Mouse (Mus musculus) cerebellum, postnatal 14 days (tissue): ENCODE data around the gene Plek.
"Not testable (repeated sequence)": the region's sequence is repeated elsewhere in the genome, so short reads cannot be mapped to it uniquely, and the experiment has no call there.

ENCODE experiments used
- DNase-seq, 2 experiments: peaks; one replicate each; pipeline ENCODE4 v3.0.0; 2021; ENCODE audit warnings: mixed read lengths in 2 of 2

The Plek gene

DNA sequence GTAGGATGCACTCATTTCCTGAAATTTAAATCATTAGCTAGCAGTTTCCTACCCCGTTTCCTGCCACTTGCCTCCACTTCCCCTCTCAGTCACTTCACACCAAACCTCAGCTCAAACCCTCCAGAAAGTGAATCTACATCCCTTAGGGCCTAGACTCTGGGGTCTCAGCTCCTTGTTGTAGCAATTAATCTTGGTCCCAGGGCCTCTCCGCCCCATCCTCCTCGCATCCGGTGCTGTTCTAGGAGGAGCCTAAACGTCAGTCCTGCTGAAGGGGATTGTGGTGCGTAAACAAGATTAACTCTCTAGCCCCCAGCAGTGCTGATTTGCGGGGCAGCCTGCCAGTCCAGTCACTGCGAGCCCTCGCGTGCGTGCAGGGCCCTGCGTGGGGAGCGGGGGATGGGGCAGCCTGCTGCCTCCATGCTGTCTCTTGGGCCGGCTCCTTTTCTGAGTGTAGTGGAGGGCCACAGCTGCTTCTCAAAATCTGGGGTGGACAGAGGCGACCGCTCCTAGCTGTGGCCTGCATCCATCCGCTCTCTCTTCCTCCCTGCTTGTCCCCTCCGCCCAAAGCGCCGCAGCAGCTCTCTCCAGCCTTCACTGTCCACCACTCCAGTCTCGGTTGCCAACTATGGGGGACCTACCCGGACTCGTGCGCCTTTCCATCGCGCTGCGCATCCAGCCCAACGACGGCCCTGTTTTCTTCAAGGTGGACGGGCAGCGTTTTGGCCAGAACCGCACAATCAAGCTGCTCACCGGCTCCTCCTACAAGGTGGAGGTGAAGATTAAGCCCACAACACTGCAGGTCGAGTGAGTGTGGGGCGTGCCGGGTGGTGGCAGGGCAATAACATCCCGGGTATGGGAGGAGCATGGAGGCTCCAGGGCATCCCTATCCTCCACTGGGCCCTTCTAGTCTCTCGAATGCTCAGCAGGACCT, at the start of gene Plek, which contains the start of gene Cnrip1:
Plek (minus strand) TSS at position 837 of the 931 bp plus-strand sequence.
Cnrip1 (plus strand) TSS at position 42 of the 931 bp plus-strand sequence.
- peak; percentile 96 to 98 for DNase-seq

DNA sequence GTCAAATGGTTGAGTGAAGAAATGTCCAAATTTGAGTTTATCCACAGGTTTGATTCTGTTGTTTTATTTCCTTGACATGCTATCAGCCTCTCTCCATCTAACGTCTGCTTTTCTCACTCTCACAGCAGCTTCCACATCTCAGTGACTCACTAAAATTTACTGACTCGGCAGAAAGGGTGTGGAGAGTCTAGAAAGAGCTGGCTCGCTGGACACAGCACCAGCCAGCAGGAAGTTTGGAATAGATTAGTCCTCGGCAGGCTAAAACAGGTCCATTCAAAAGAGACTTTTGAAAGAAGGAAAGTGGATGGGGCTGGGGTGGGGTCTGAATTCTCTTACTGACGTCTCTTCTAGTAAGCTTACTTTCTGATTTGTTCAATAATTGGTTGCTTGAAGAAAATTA, 33.9 kb upstream of the Plek start:
- no peak for DNase-seq

- DNase-seq = peak in 1 of 2 experiments; percentile 34
Measured at GRCm38 (mm10) chr11:17083866-17084265, 31.7 kb upstream of the Plek start.

DNA sequence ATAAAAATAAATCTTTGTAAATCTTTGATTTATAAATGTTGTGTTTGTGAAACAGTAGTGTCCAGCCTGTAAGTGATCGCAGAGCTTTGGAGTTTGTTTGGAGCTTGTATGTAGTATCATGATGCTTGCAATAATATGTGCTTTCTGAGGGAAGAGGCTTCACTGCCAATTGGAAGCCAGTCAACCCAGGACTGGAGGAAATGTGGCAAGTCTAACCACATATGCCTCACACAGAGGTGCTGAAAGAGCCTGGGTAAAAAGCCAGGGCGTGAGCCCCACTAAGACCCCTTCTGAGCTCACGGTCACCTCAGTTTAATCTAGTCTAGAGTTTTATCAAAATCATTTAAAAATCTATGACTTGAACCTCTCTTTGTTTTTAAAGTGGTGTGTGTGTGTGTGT, 31.3 kb upstream of the Plek start:
- peak; percentile 21 to 26 for DNase-seq

- peak; percentile 22 to 38 for DNase-seq
Measured at GRCm38 (mm10) chr11:17082953-17083352, 30.8 kb upstream of the Plek start.

DNA sequence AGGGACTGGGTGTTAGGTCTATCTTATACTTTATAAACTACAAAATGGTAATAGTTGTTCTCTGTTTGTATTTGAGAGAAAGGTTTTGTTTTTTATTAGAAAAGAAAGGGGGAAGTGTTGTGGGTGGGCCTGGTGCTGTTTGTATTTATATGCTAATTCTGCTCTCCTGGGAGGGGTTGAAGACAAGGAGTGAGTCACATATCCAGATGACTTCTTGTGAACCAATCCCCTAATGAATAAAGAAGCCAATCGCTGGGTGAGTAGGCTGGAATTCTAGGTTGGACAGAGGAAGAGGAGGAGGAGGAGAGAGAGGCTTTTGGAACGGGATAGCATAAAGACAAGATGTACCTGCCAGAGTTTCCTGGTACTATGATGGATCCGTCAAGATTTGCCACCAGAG, 29.9 kb upstream of the Plek start:
- DNase-seq = no peak

GRCm38 (mm10) chr11:17075656-17076055, 23.5 kb upstream of the Plek start:
- DNase-seq = no peak

DNA sequence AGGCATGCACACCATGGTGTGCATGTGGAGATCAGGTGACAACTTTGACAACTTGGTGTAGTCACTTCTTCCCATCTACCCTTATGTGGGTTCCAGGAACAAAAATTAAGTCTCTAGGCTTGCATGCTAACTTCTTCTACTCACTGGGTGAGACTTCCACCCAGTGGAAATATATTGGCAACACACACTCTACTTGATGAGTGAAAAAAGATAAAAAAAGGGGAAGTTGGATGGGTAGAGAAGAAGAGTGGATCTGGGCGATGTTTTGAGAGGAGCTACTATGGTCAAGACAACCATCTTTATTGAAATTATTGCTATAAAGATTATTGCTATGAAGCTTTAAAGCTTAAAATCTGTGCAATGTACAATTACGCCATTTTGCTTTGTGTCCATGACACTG, 17.2 kb upstream of the Plek start:
- not testable (repeated sequence) for DNase-seq

DNA sequence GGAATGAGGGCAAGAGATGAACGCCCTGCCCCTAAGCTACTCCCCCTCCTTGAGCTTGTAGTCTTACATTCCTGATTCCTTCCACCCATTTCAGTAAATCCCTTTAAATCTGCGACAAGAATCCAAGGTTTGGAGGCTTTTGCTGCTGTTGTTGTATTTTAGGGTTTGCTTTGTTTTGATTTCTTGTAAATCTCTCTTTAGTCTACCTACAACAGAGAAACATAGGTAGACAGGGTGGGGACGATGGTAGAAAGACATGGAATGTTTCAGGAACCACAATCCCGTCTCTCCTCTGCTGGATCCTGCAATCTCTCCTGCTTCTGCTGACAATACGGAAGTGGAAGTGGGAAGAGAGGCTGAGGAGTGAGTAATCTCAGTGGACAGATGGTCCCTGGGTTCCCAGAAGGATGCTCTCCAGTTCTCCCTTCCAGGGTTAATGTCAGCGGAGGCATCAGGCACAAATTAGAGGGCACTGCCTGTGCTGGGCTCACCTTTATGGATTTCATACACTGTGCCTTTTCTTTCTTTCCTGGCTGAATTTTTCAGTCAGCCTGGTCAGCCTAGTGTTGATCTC, 382 bp upstream of the Plek start:
- DNase-seq = peak; percentile 65 to 69

- no peak for DNase-seq
Measured at GRCm38 (mm10) chr11:17045806-17046205, 6.4 kb downstream of the Plek start.

DNA sequence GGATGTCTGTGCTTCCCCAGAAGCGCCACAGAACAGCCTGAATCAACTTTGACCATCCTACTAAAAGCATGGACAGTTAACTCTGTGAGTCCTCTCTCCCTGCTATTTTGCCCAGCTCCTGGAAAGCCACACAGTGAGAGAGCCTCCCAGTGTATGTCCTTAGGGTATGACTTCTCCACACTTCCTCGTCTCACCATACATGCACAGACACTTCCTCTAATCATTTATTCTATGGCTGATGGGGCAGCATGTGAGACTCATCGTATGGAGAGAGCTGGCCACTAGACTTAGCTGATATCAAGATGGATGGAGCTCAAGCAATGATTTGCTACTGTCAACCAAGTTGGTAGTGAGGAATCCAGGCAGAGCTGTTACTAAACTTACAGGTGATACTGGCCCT, 28.2 kb downstream of the Plek start:
- DNase-seq = no peak

DNA sequence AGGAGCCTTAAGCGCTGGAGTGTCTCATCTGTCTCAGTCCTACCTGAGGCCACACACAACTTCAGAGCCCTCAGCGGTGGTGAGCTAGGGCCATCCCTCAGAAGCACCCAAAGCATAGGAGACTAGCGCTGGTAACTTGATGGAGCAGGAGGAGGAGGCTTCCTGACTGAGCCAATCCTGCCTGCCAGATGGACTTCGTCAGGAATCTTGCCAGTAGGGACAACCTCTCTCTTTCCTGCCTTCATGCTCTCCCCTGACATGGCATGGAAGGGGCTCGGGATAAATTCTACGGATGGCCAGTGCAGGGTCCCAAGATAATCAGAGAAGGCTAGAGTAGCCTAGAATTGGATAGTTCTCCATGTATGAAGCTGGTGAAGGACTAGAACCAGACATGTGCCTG, 29.0 kb downstream of the Plek start:
- peak; percentile 27 to 44 for DNase-seq

DNA sequence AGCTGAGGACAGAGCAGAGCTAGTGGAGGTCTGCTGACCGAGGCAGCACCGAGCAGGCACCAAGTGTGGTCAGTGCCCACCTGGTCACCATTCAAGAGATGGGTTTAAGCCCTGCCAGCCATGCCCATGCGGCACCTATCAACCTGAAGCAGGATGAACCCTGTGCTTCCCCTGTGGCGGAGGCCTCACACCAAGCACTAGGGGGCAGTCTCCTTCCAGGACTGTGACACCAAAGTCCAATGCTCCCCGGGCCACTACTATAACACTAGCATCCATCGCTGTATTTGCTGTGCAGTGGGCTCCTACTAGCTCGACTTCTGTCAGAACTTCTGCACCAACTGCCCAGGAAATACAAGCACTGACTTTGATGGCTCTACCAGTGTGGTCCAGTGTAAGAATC, 32.9 kb downstream of the Plek start:
- no peak for DNase-seq

- no peak for DNase-seq
Measured at GRCm38 (mm10) chr11:17012948-17013347, 39.2 kb downstream of the Plek start.

DNA sequence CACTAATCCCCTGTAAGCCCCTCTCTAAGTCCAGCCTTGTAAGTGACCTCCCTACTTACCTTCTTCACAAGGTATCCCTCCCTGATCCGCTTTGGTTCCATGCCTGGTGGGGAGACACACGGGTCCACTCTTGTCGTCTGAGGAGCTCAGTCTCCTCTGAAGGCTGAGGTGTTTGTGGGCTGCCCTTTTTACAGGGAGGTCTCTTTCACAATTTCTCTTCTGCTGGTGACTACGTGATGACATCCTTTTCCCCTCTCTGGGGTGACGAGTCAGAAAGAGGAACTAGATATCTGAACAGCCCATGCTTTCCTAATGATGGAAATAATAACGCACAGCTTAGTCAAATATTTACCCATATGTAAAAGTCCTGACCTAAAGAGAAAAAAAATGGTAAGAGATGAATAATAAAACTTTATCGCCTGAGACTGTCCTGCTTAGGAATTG, 43.7 kb downstream of the Plek start:
- no peak for DNase-seq

DNA sequence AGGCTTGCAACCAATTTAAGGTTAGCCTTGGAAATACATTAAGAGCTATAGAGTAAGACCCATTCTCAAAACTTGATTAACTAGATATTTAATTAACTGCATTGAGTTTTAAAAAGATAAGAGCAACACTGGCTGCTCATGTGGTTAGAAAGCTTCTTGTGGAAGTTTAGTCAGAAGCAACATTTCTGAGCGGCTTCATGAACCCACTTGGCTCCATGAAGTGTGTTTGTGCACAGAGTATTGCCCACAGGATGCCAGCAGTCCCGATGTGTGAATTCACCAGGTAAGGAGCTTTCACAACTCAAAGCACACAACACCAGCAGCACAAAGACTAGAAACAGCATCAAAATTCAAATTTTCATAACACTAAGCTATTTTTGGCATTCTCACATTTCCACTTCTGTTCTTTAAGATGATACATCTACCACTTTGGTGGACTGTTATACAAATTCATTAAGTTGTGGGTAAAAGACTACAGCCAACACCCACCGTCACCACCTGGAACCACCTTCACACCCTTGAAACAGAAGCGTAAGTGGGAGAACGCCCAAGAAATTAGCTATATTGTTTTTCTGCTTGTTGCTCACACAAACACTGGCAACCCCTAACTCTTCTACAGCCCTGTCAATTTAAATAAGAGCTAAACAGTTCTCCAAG, 44.5 kb downstream of the Plek start:
- no peak for DNase-seq

- not testable (repeated sequence) for DNase-seq
Measured at GRCm38 (mm10) chr11:17006526-17006925, 45.7 kb downstream of the Plek start.

GRCm38 (mm10) chr11:17004899-17005846, 47.0 kb downstream of the Plek start:
- DNase-seq = no peak

DNA sequence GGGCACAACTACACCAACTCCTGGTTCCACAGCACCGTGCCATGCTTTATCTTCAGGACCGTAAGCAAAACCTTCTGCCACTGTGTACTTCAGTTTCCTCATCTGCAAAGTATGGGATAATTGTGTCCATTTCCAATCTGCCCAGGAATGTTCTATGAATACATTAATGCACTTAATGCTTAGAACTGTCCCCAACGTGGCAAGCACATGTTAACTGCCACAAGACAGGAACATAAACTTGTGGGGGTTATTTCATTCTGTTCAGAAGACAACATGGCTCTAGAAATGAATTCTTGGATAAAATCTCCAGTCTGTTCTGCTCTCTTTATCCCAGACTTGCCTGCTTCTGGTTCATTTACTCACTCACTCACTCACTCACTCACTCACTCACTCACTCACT, 48.4 kb downstream of the Plek start:
- no peak for DNase-seq

GRCm38 (mm10) chr11:17002739-17003373, 49.3 kb downstream of the Plek start:
- DNase-seq = no peak
